Mouse (Mus musculus): ENCODE measurements around the gene Dhrs3.

Gene Dhrs3

GRCm38 (mm10) chr4:144972948-144973720 lies 80.5 kb downstream of the Dhrs3 start:
- DNase-seq (ENCODE audit: extremely low spot score) = no peak

GRCm38 (mm10) chr4:144974458-144974857 lies 81.8 kb downstream of the Dhrs3 start:
- no peak for DNase-seq (ENCODE audit: extremely low spot score)

GRCm38 (mm10) chr4:144975505-144975904 lies 82.9 kb downstream of the Dhrs3 start:
- no peak for DNase-seq (ENCODE audit: extremely low spot score)

GRCm38 (mm10) chr4:144977057-144977456 lies 84.4 kb downstream of the Dhrs3 start:
- no peak for DNase-seq (ENCODE audit: extremely low spot score)

All from embryo, embryonic 9.5 days (tissue).